Mouse (Mus musculus): Measurements from ENCODE around the gene C1qtnf5.

GRCm38 (mm10) chr9:44078136-44078797, 28.8 kb upstream of the C1qtnf5 start:
- TF ChIP-seq CTCF (IDR thresholded peaks at IDR 0.05; ENCODE audit: low read depth, low read length) (no peak), POLR2A (IDR thresholded peaks at IDR 0.05; ENCODE audit: insufficient read depth, low read length) (no peak), EP300 (IDR thresholded peaks at IDR 0.05; ENCODE audit: insufficient read depth, low read depth, low read length) (no peak)

Data from ES-Bruce4 (cell line).